Mouse (Mus musculus): ENCODE results near the gene Klc2. TPM values are rescaled to one million over a fixed set of nuclear protein-coding genes. Genes with fewer than 3 reads are reported as not detected.

Gene Klc2
- polyA plus RNA-seq (2012; rRNA removed; ENCODE audit: low replicate concordance), result 23.5 and 24.1 TPM in 2 replicates

GRCm38 (mm10) chr19:5118384-5118698, at the start of gene Klc2:
TSS of gene Klc2 (minus strand) at chr19:5118560.

GRCm38 (mm10) chr19:5106731-5107191, 11.6 kb downstream of the Klc2 start, which contains the start of gene Rab1b:
TSS of gene Rab1b (minus strand) at chr19:5107072.

GRCm38 (mm10) chr19:5098363-5099143, 19.8 kb downstream of the Klc2 start, which contains the start of gene Cnih2:
TSS of gene Cnih2 (minus strand) at chr19:5098521.

GRCm38 (mm10) chr19:5087884-5088728, 30.3 kb downstream of the Klc2 start, which contains the start of gene Yif1a:
TSS of gene Yif1a (plus strand) at chr19:5088538.

GRCm38 (mm10) chr19:5085145-5085863, 33.1 kb downstream of the Klc2 start, which contains the start of gene Tmem151a:
TSS of gene Tmem151a (minus strand) at chr19:5085531.

GRCm38 (mm10) chr19:5067867-5068569, 50.3 kb downstream of the Klc2 start, which contains the start of gene Cd248:
TSS of gene Cd248 (plus strand) at chr19:5068078.

Other genes starting within 250 kb of the Klc2 start
- gene Actn3, start 240.7 kb downstream of the Klc2 start, polyA plus RNA-seq (2012; rRNA removed; ENCODE audit: low replicate concordance), result 0.12 and 0.37 TPM in 2 replicates
- 20.0 and 26.3 TPM in 2 replicates for gene Zdhhc24, start 239.9 kb downstream of the Klc2 start, polyA plus RNA-seq (2012; rRNA removed; ENCODE audit: low replicate concordance)
- gene Bbs1, start 211.9 kb downstream of the Klc2 start, polyA plus RNA-seq (2012; rRNA removed; ENCODE audit: low replicate concordance), result 0.32 and 2.3 TPM in 2 replicates
- gene Dpp3, start 190.3 kb downstream of the Klc2 start, polyA plus RNA-seq (2012; rRNA removed; ENCODE audit: low replicate concordance), result 131 and 152 TPM in 2 replicates
- gene Peli3, start 175.4 kb downstream of the Klc2 start, polyA plus RNA-seq (2012; rRNA removed; ENCODE audit: low replicate concordance), result 1.2 and 1.7 TPM in 2 replicates
- 8.4 and 15.6 TPM in 2 replicates for gene Mrpl11, start 156.4 kb downstream of the Klc2 start, polyA plus RNA-seq (2012; rRNA removed; ENCODE audit: low replicate concordance)
- 0.90 and 1.8 TPM in 2 replicates for gene Npas4, start 128.2 kb downstream of the Klc2 start, polyA plus RNA-seq (2012; rRNA removed; ENCODE audit: low replicate concordance)
- gene Slc29a2, start 94.7 kb downstream of the Klc2 start, polyA plus RNA-seq (2012; rRNA removed; ENCODE audit: low replicate concordance), result 2.3 and 8.8 TPM in 2 replicates
- gene B4gat1, start 79.7 kb downstream of the Klc2 start, polyA plus RNA-seq (2012; rRNA removed; ENCODE audit: low replicate concordance), result 12.5 and 14.2 TPM in 2 replicates
- gene AC124502.3, start 79.7 kb downstream of the Klc2 start, polyA plus RNA-seq (2012; rRNA removed; ENCODE audit: low replicate concordance), result 1.3 and 2.9 TPM in 2 replicates
- 37.5 and 52.2 TPM in 2 replicates for gene Brms1, start 77.2 kb downstream of the Klc2 start, polyA plus RNA-seq (2012; rRNA removed; ENCODE audit: low replicate concordance)
- gene Rin1, start 68.1 kb downstream of the Klc2 start, polyA plus RNA-seq (2012; rRNA removed; ENCODE audit: low replicate concordance), result 3.3 and 8.5 TPM in 2 replicates
- 4.6 and 4.9 TPM in 2 replicates for gene Cd248, start 50.5 kb downstream of the Klc2 start, polyA plus RNA-seq (2012; rRNA removed; ENCODE audit: low replicate concordance)
- gene Tmem151a, start 33.0 kb downstream of the Klc2 start, polyA plus RNA-seq (2012; rRNA removed; ENCODE audit: low replicate concordance), result 3.3 and 3.6 TPM in 2 replicates
- 254 and 407 TPM in 2 replicates for gene Yif1a, start 30.0 kb downstream of the Klc2 start, polyA plus RNA-seq (2012; rRNA removed; ENCODE audit: low replicate concordance)
- gene Cnih2, start 20.0 kb downstream of the Klc2 start, polyA plus RNA-seq (2012; rRNA removed; ENCODE audit: low replicate concordance), result 2.0 and 3.1 TPM in 2 replicates
- gene Rab1b, start 11.5 kb downstream of the Klc2 start, polyA plus RNA-seq (2012; rRNA removed; ENCODE audit: low replicate concordance), result 198 and 335 TPM in 2 replicates
- gene Pacs1, start 154.6 kb upstream of the Klc2 start, polyA plus RNA-seq (2012; rRNA removed; ENCODE audit: low replicate concordance), result 6.7 and 7.8 TPM in 2 replicates
- 86.5 and 99.5 TPM in 2 replicates for gene Sf3b2, start 176.9 kb upstream of the Klc2 start, polyA plus RNA-seq (2012; rRNA removed; ENCODE audit: low replicate concordance)
- 0.08 TPM in 1 of 2 replicates, not detected in the other for gene Gal3st3, start 179.8 kb upstream of the Klc2 start, polyA plus RNA-seq (2012; rRNA removed; ENCODE audit: low replicate concordance)
- not detected in 2 replicates for gene Catsper1, start 217.2 kb upstream of the Klc2 start, polyA plus RNA-seq (2012; rRNA removed; ENCODE audit: low replicate concordance)
- 775 and 1,382 TPM in 2 replicates for gene Cst6, start 231.0 kb upstream of the Klc2 start, polyA plus RNA-seq (2012; rRNA removed; ENCODE audit: low replicate concordance)
- gene Eif1ad, start 248.2 kb upstream of the Klc2 start, polyA plus RNA-seq (2012; rRNA removed; ENCODE audit: low replicate concordance), result 22.1 and 39.9 TPM in 2 replicates
- 134 and 143 TPM in 2 replicates for gene Banf1, start 248.6 kb upstream of the Klc2 start, polyA plus RNA-seq (2012; rRNA removed; ENCODE audit: low replicate concordance)